Mouse (Mus musculus) lung, postnatal 36 days (tissue): ENCODE measurements around the gene Ipo13.

Source experiments
- DNase-seq: peaks from one replicate; pipeline ENCODE4 v3.0.0; 2022; ENCODE audit warnings: mixed read lengths

Gene Ipo13

DNA sequence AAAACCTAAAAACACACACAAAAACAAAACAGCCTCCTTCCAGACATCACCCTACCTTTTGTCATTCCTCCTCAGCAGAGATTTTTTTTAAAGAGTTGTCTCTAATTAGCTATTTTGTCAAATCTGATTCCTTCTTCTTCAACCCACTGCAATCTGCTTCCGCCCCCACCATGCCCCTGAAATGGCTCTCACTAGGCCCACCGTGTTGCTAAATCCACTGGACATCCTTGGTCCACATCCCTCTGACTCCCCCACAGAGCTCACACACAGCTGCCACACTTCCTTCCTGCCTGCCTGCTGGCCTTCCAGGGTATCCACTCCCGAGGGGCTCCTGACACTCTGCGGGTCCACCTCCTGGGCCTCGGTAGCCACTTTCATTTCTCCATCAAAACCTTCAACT lies 36.1 kb downstream of the Ipo13 start:
- no peak for DNase-seq

DNA sequence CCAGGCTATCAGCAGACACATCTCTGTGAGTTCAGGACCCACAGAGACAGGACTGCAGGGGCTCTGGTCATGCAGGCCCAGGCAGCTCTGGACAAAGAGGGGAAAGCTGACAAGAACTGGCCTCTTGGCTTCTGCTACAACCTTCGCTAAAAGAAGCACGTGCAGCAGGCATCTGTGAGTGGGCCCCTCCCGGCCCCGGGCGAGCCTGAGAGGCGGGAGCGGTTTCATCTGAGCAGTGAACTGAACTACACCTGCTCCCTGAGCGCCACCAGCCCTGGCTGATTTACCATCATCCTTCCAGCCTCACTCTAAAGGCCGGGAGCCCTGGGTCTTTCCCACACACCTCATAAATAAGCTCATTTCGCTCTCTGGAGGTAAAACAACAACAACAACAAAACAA lies 36.5 kb downstream of the Ipo13 start:
- no peak for DNase-seq

DNA sequence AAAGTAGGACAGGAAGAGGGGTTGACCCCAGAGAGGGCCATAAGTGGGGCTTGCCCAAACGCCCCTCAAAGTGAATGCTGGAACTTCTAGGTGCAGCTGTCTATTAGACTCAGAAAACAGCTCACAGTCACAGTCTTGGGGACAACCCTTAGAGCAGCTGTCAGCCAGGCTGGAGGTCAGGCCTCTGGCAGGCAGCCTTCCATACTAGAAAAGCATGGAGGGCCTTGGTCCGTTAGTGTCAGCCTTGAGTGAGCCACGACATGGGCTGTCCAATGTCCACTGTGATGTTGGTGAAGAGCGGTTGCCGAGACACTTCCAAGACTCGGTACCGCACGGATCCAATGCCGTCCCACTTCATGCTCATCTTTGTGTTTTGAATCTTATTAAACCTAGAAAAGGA lies 41.2 kb downstream of the Ipo13 start:
- DNase-seq: no peak

DNA sequence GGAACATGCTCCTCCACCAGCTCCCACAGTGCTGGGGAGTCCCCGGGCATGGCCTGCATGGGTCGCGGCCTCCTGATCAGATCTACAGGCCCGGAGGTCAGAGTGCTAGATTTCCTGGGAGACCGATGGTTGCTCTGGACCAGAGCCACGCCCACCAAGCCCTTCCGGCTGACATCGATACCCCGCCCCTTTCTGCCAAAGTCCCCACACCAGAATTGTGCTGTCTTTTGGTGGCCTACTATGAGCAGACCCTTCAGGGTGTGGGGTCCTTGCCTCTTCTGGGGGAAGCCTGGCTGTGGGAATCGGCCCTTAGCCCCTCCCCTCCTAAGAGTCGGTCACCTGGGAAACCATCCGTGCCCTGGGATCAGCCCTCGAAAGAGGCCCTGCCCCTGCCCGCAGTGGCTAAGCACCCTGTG lies 42.3 kb downstream of the Ipo13 start, which contains the start of gene Ccdc24:
Ccdc24 (minus strand) TSS at position 87 of the 416 bp plus-strand sequence.
- DNase-seq: peak; percentile 32

DNA sequence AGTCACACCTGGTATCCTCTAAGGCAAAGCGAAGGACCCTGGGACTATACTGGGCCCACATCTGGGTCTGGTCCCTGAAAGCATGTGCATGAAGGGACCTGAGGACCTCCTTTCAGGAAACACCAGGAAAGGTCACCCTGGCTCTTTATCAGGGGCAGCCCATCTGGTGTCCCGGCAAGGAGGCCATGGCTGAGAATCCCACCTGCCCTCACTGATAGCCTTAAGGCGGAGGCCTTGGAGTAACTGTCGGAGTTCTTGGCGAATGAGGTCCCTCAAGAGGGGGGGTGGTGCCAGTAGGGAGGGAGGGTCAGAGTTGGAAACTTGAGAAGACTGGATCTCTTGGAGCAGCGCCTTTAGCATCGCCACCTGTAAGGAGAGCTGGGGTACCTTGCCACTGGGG lies 43.0 kb downstream of the Ipo13 start:
- DNase-seq: no peak

DNA sequence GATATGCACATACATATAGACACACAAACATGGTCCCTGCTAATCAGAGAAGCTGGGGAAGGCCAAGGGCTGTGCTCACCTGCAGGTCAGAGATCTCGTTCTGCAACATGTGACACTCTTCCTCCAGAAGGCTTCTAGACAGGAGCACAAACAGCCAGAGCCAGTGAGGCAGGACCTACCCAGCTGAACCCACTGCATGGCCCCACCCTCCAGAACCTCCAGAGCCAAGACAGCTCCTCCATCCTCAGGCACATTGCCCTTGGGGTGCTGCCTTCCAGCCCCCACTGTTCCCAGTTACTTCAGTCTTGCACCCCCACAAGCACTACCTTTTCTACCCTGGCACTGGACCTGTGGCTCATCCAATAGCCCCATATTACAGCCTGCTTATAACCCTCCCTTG lies 44.4 kb downstream of the Ipo13 start:
- no peak for DNase-seq

DNA sequence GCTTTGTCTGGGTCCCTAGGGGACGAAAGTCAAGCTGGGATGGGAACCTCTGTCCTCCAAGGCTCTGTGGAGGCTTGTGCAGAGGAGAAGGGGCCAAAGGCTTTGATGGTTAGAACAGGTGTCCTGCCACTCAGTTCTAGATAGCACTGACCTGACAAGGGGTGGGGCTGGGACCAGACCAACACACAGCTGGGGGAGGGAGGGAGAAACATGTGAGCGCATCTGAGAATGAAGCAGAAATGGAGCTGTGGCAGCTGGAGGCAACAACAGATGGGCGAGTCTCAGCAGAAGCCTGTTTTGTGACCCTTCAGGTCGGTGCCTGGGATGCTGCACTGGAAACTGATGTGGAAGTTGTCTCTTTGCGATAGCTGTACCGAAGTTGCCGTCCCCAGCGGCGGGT lies 45.5 kb downstream of the Ipo13 start:
- no peak for DNase-seq

DNA sequence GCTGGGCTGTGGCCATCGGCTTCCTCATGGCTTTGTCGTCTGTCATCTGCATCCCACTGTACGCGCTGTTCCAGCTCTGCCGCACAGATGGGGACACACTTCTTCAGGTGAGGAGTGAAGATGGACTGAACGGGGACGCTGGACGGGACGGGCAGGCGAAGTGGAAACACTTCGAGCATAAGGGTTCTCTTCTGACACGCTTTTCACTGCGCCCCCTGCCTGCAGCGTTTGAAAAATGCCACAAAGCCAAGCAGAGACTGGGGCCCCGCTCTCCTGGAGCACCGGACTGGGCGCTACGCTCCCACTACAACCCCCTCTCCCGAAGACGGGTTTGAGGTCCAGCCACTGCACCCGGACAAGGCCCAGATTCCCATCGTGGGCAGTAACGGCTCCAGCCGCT lies 47.0 kb downstream of the Ipo13 start:
- DNase-seq: peak; percentile 70

DNA sequence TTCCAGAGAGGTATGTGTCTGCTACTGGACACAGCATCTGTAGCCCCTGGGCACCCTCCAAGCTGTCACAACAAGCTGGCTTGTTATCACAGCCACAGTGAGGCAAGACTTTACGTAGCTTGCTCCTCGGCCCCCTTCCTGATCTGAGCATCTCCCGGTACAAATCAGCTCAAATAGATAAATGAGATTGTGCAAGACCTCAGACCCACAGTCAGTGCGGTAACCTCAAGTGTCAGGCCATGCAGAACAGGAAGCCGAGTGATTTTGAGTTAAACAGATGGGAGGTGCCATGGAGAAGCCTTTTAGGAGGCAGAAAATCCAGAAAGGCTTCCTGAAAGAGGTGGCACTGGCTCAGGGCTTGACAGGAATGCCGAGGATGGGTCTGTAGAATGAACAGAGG lies 47.8 kb downstream of the Ipo13 start:
- no peak for DNase-seq

DNA sequence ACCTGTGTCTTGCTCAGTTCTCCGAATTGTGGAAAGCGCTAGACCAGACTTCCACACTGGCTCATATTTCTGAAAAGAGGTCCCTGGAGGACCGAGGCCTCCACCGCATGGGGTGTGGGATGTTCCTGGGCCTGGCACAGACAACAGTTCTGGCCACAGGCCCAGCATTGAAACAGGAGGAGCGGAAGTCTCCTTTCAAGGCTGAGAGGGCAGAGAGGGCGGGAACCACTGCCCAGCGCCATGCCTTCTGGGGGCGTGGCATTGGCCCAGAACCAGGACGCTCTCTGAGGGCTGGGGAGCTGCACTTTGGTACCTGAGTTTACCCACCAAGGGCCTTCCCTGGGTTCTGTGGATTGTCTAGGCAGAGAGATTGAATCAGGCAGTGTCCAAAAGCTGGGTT lies 48.7 kb downstream of the Ipo13 start:
- peak; percentile 90 for DNase-seq

DNA sequence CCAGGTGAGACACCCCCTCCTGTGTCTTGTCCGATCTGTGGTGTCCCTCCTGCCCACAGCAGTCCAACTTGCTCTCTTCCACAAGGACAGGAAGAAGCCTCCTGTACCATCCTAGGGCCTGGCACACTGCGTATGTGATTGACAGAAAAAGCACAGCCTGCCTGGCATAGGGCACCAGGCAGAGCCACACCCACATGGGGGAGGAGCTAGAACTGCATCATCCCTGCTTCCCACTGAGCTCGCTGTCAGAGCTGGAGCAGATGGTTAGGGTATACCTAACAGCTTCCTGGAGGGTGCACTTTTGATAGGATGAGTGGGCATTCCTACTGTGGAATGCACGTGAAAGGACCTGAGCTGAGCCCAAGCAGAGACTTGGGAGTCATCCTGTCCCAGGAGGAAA lies 52.0 kb downstream of the Ipo13 start:
- peak; percentile 55 for DNase-seq

DNA sequence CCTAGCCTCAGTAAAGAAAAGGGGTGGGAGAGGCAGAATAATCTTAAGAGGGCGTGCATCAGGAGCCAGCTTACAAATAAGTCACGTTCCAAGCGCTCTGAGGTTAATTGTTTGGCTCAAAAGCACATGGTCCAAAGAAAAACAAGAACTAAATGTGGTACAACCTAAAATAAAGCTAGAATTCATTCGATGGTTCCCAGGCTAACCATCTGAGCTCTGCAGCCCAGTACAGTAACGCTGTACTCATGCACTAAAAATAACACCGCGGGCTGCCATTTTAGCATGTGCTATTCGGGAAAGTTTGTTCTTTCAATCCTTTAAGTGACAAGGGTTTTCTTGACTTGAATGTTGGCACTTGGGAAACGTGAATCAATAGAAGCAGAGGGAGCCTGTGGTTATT lies 54.2 kb downstream of the Ipo13 start:
- DNase-seq: no peak

DNA sequence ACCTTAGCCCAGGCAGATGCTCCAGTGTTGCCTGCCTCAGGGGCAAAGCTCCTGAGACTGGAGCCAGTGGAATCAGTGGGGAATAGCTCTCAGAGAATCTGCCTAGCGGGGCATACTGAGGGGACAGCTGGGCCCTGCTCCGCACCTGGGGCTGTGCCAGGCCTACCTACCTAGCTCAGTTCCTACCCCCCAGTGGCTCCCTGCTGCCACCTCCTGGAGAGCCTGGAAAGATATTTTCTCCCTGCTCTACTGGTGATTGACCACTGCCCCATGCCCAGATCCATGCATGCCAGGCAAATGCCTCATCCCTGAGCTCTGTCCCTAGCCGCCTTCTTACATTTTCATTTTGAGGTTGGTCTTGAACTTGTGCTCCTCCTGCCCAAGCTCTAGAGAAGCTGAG lies 56.0 kb downstream of the Ipo13 start:
- DNase-seq: peak; percentile 56

DNA sequence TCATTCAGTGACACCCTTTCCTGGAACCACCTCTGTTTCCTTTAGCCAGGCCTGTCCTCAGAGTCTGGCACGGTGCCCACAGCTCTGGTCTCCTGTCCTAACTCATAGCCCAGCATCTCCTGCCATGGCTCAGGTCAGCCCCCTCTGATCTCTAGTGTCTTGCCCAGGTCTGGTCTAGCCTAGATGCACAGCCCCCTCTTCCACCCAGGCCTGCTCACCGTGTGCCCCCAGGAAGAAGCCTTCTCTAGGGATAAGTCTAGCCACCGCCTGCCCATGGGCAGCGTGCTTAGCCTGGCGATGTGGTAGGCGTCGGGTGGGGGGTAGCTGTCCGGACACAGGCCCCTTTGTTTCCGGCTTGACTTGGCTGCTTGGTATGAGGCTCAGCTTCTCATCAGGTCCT lies 59.7 kb downstream of the Ipo13 start:
- DNase-seq: peak; percentile 31

DNA sequence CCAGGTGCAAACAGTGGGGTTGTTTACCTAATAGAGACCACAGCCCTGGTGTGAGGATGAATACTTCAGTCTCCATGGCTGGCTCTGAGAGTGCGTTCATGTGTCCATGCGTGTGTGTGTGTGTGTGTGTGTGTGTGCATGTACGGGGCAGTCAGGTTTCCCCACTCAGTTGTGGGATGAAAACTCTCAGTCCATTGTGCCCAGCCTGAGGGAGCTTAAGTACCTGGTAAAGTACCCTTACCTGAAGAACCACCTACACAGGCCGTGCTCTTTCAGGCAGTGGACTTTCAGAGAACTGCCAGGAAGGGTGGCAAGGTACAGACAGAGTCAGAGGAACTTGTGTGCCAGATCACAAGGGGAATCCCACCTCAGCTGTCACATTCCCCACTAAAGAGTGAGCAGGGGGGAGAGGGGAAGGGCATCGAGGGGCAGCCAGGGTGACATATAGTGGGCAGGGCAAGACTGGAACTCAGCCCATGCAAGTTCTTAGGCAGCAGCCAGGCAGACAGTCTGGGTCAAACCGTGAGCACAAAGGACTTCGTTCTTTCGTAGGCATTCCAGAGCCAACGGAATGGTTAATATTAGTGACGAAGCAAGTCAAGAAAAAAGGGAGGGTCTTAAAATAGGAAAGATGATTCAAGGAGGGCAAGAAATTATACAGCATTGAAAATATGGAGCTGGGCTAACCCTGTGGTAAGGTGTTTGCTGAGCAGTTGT lies 62.5 kb downstream of the Ipo13 start:
- DNase-seq: peak; percentile 56

DNA sequence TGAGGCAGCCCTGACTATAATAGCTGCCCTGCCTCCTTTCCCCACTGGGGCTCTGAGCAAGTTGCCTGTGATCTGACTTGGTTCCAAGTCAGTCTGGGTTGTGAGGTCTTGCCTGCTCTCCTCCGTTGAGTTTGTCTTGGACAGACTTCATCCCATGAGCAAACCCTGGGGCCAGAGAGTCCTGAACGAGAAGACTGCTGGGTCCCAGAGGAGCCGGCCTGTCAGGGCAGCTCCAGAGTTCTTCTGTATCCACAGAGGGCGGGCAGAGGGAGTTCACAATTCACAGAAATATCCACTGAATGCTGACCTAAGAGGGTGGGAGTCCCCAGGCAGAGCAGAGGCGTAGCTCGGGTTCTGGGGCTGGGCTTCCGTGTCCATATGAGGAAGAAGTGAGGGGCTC lies 63.9 kb downstream of the Ipo13 start:
- DNase-seq: no peak

DNA sequence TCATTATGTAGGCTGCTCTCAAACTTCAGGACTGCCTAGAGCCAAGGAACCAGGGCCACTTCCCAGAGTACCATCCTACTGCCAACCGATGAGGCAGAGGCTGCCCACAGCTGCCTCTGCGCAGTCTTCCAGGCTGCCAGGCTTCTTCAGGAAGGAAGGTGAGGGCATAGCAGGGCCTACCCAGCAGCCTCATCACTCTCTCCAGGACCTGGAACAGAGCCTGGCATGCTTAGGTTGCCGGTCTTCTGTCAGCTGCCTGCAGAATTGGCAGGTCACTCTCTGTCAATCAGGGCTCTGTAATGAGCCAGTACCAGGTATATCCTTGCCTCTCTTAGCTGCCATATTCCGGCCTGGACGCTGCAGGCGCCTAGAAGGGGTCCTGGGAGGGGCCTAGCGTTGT lies 64.6 kb downstream of the Ipo13 start:
- no peak for DNase-seq

DNA sequence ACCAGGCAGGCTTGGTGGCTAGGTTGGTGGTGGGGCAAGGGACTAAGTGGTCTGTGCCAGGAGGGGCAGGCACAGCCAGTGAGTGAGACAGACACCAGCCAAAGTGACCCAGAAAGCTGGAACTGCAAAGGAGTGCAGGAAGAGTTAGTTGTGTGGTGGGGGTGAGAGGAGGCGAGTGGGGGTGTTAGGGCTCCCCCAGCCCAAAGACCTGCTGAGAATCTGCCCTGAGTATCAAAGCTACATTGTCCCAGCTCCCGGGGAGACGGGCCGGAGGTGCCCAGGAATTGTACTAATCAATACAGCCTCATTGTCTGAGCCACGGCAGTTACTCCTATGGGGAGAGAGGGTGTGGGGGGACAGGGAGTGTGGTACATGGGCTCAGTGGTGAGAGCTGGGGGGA lies 65.3 kb downstream of the Ipo13 start:
- no peak for DNase-seq

DNA sequence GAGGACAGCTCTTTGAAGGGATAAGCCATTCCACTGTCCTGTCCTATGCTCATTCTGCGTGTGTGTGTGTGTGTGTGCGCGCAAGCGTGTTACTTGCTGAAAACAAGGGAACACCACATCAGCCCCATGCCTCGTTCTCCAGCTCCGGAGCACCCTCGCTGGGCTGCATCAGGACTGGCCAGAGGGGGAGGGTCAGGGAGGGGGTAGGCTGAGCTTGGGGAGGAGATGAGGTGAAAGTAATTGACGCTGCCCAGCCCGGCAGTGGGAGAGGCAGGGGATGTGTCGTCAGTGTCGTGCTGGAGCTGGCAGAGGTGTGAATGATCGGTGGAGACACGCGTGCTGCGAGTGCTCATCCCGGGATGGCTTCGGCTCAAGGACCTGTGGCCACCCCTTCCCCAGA lies 65.7 kb downstream of the Ipo13 start:
- DNase-seq: no peak

DNA sequence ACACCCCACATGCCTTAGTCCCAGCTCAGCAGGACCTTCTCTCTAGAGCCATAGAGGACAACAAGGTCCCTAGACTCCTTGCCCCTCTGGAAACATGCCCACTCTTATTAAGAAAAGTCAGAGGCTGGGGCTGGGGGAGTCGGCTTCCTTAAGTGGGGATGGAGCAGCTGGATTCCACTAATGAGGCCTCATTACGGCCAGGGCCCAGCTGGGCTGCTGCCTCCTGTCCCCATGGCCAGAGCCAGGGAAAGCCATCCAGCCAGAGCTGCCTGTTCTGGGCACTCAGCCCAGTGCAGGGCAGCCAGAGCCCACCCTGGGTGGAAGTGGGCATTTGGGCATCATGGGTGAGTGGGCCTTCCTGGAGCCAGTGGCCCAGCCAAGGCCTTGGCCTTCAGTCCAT lies 67.8 kb downstream of the Ipo13 start:
- no peak for DNase-seq

DNA sequence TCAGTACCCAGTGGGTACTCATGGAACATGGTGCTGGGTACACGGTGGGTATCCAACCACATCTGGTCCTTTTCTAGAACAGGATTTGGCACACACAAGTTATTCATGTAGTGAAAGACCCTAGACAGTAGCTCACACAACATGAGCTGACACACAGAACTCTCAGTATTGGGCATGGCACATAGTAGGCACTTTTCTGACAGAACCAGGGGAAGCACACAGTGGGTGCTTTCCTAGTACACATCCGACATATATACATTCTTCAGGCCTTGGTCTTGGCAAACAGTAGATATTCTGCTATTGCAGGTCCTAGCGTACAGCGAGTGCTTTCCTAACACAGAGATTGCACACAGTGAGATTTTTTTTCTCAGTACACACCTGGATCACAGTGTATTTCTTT lies 68.5 kb downstream of the Ipo13 start:
- no peak for DNase-seq

DNA sequence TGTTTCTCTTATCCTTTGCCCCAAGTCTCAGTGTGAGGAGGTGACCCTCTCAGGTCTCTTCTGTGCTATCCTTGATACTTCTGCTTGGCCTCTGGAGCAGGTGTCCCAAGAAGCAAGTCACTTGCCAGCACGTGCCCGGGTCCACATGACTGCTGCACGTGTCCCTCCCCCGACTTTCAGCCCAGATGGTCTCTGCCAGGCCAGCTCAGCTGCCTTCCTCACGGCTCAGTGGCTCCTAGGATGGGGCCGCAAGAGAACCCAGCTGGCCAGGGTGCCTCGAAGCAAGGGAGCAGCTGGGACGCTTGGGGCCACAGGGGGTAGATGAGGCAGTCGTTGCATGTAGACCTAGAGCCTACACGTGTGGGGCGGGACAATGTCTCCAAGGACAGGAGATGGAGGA lies 69.5 kb downstream of the Ipo13 start:
- DNase-seq: no peak
